Mouse (Mus musculus) heart, postnatal 25 days (tissue): ENCODE measurements at regions not wholly inside any gene's neighbourhood (a gene's known extent, or its start where the extent isn't known, plus 50 kb on each side); places are given as distances from the start of the nearest gene placed in this dataset.

Experiments used
- DNase-seq: peaks from one replicate; pipeline ENCODE4 v3.0.0; 2022; ENCODE audit warnings: low spot score
- intact Hi-C: fragments of 180-260 bp; cut with DNase I; formaldehyde crosslinking; loops from one replicate; pipeline ENCODE4 v1.15.1; 2025

DNA sequence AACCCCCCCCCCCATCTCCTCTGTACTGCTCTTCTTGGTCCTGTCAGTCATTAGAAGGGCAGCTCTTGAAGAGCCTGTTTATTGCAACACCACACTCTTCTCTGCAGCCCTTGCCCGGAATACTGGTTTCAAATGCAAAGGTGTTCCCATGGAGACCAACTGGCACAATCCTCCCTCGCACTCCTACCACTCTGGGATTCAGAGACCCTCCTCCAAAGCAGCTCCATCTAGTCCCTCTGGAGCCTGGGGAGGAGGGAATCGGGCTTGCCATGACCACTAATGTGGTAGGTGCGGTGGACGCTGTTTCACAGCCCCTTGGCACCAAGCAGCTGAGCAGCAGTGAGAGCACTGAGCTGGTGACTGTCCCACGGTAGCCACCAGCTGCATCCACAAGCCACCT, 83.1 kb downstream of the Stk35 start:
- intact Hi-C loops = loop anchor here (5.0 kb wide), 1 partner anchor 284 kb away; no protein-coding TSS in a partner anchor
- DNase-seq = no peak

GRCm38 (mm10) chr2:129884316-129884715, 84.0 kb downstream of the Stk35 start:
- DNase-seq = no peak
- intact Hi-C loops = loop anchor here (5.0 kb wide), 1 partner anchor 283 kb away; no protein-coding TSS in a partner anchor

DNA sequence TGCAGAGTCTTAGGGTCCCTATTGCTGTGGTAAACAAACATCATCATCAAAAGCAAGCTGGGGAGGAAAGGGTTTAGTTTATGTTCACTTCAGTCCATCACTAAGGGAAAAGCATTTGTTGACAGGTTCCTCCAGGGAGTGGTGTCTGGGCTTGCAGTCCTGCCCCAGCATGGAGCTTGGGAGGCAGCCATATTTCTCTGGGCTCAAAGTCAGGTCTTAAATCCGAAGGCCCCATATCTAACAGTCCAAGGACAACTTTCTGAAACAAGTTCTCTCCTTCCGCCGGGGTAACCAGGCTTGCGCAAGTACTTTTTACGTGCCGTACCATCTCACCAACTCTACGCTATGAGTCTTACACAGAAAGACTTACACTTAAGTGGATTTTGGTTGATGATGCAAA, 85.2 kb downstream of the Stk35 start:
- no peak for DNase-seq
- intact Hi-C loops = no loop called here

- intact Hi-C loops = no loop called here
- no peak for DNase-seq
Measured at GRCm38 (mm10) chr2:129893231-129893630, 92.9 kb downstream of the Stk35 start.

DNA sequence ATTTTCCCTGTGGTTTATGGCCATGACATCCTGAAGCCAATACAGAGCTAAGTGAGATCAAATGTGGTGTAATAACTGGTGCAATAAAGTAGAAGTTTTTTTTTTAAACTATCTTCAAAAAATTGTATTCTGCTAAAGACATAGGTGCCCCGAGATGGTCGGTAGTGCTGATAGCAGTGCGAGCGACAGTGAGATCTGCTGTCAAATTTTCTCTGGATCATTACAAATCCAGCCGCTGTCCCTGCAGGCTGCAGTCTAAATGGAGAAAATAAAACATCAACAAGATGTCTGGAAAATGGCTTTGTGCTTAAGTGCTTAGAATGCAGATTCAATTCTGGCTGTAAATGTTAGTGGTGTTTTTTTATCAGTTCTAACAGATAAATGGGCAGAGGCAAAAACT, 93.5 kb downstream of the Stk35 start:
- DNase-seq = no peak
- intact Hi-C loops = no loop called here

- no peak for DNase-seq
- intact Hi-C loops = no loop called here
Measured at GRCm38 (mm10) chr2:129894906-129895305, 94.6 kb downstream of the Stk35 start.

DNA sequence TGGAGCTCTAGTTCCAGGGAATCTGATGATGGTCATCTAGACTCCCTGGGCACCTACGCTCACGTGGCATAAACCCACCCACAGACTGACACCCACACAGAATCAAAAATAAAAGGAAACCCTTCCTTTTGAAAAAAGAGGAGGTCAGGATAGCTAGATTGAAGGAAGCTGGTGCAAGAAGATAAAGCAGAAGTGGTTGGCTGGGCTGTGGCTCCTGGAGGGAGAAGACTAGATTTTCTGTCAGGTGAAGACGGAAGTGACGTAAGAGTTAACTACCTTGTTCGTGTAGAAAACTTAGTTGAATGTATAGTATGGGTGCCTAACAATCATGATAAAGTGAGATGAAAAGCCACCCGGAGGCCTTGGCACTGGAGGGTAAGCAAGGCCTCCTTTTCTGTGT, 95.1 kb downstream of the Stk35 start:
- DNase-seq = no peak
- intact Hi-C loops = no loop called here

- intact Hi-C loops = no loop called here
Measured at GRCm38 (mm10) chr2:129896696-129897095, 96.4 kb downstream of the Stk35 start.

DNA sequence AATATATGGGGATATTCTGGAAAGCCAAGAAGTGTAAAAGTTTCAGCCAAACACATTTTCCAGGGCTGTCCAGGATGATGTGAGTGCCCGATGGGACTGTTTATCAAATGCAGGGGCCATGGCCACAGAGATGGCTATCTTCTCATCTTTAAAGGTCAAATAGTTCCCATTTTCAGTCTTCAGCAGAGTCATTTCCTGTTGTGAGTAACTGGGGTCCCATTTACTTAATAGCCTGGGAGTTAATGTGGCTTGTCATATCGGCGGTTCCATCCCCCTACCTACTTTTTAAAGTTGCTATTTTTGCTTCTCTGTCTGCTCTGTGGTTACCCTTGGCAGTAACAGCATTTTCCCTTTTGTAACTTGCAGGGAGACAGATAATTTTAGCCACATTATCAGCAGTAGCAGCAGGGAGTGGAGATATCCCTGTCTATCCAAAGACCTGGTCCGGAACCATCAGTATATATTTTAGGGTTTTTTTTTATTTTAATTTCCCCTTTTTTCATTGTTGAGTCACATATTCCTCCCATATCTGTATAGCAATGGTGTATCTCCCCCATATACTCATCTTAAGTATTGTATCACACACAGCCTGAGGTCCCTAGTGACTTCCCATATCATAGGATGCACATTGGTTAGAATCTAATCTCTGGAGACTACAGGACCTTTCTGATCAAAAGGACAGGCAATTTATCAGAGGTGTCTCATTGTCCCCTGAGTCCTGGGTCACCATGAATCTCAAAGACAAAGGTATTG, 103.2 kb downstream of the Stk35 start:
- intact Hi-C loops = loop anchor here (2.0 to 10.0 kb wide), 2 partner anchors 263 to 341 kb away; no protein-coding TSS in a partner anchor
- no peak for DNase-seq

More at GRCm38 (mm10) chr2:129896696-129897095, 96.4 kb downstream of the Stk35 start:
- DNase-seq = no peak

DNA sequence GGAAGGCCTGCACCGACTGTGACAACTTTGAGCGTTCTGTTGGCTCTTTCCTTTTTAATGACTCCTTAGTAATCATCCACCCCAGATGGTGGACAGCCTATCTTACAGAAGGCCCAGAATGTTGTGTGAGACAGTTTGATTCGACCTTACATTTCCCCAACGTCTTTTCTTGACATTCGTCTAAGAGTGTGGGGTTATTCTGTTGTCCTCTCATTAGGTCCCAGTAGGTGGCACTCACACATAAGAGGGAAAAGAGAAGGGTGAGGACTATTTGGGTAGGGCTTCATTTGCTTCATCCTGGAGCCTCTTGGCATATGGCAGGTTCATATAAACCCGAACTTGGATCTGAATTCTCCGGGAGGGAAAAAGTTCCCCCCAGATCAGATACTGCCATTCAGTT, 104.4 kb downstream of the Stk35 start:
- no peak for DNase-seq
- intact Hi-C loops = loop anchor here (1.0 to 10.0 kb wide), 3 partner anchors 155 to 340 kb away; no protein-coding TSS in a partner anchor

- intact Hi-C loops = loop anchor here (10.0 kb wide), 1 partner anchor 336 kb away; no protein-coding TSS in a partner anchor
- no peak for DNase-seq
Measured at GRCm38 (mm10) chr2:129908701-129909425, 103.3 kb upstream of the Tgm3 start.

DNA sequence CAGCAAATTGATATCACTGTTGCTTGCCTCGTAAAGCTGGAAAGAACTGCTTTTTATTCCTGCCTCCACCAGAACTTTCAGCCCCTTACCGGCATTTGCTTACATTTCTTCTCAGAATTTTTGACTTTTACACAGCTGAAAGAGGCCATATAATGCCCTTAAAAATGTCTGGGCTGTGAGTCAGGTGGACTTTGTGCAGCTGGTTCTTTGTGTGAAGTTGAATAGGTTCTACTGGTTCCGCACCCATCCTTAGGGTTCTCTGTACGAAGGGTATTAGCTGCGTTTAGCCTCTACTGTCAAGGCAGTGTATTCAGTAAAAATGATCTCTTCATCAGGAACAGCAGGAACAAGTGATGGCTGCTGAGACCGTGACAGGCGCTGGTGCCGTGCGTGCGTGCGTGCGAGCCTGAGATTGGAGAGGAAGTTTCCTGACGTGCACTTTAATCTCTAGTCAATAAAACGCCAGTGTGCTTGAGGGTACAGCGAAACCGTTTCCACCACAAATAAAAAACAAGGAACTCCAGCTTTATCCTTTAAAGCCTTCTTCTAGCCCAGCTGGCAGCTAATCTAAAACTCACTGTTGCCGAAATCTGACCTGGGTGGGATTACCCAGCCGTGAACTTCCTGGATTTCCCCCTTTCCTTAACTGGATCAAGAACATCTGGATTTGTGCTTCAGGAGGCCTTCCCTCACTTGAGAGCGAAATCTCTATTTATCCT, 100.8 kb upstream of the Tgm3 start:
- intact Hi-C loops = no loop called here
- no peak for DNase-seq

DNA sequence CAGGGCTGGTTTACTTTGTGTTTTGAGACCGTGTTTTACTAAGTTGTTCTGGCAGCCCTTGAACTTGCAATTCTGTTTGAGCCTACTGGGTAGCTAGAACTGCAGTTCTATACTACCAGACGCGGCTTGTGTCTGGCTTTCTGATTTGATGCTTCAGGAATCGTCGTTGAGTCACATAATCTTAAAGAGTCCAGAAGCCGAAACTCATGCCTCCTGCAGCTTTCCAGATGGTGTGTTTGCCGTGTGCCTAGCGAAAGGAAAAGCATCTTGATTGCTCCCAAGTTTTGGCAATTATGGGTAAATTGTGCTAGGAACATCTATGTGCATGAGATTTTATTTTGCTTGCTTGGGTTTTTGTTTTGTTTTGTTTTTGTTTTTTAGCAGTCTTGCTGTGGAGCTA, 99.6 kb upstream of the Tgm3 start:
- no peak for DNase-seq
- intact Hi-C loops = no loop called here

DNA sequence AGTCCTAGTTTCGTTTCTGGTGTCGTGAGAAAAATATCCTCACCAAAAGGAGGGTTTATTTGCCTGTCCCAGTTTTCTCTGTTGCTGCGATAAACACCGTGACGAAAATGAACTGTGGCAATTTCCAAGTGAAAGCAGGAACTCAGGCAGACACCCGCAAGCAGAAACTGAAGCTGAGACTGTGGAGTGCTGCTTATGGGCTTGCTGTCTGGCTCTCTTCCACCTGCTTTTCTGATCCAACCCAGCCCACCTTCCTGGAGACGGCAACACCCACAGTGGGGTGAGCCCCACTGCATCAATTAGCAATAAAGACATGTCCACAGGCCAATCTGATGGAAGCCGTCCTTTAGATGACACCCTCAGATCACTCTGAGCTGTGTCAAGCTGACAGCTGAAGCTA, 97.9 kb upstream of the Tgm3 start:
- no peak for DNase-seq
- intact Hi-C loops = no loop called here

GRCm38 (mm10) chr2:129916411-129916810, 95.7 kb upstream of the Tgm3 start:
- DNase-seq = no peak
- intact Hi-C loops = no loop called here

GRCm38 (mm10) chr2:129918141-129918790, 93.9 kb upstream of the Tgm3 start:
- no peak for DNase-seq
- intact Hi-C loops = no loop called here

- DNase-seq = no peak
- intact Hi-C loops = no loop called here
Measured at GRCm38 (mm10) chr2:129919551-129919950, 92.6 kb upstream of the Tgm3 start.

- intact Hi-C loops = no loop called here
Measured at GRCm38 (mm10) chr2:129927218-129927617, 84.9 kb upstream of the Tgm3 start.

GRCm38 (mm10) chr2:129933578-129933977, 78.6 kb upstream of the Tgm3 start:
- intact Hi-C loops = no loop called here
- DNase-seq = no peak

More at GRCm38 (mm10) chr2:129927218-129927617, 84.9 kb upstream of the Tgm3 start:
- no peak for DNase-seq

DNA sequence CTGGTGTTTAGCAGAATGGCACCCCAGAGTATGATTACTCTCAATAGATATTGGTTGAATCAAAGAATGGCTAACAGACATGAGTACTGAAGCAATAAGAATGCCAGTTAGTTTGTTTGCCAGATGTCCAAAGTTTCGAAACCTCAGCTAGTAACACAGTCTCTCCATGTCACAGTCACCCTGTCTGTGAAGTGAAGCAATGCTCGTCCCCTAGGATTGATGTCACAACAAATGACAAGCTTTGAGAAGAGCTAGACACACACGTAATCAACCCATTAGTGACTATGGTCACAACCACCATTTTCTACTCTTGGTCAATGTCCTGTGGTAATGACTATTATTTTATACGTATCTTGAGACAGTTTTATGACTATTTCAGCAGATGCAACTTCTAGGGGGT, 69.3 kb upstream of the Tgm3 start:
- intact Hi-C loops = no loop called here
- no peak for DNase-seq
